Mouse (Mus musculus) intestine, embryonic 15.5 days (tissue): ENCODE measurements at regions not wholly inside any gene's neighbourhood (a gene's known extent, or its start where the extent isn't known, plus 50 kb on each side); places are given as distances from the start of the nearest gene placed in this dataset.
"Not testable (repeated sequence)": the region's sequence is repeated elsewhere in the genome, so short reads cannot be mapped to it uniquely, and the experiment has no call there.

ENCODE experiments used
- ATAC-seq: fragments of 200-750 bp; cut with Nextera tagmentation; 2 replicates; pipeline ENCODE4 v1.8.0; 2017; ENCODE audit warnings: moderate TSS enrichment, moderate library complexity
- H3K27ac ChIP-seq: fragments of 300-500 bp; sonication (generic); 2 replicates; pipeline ENCODE4 v1.5.1; 2015; ENCODE audit warnings: mild to moderate bottlenecking, inconsistent platforms
- H3K27me3 ChIP-seq: fragments of 300-500 bp; sonication (generic); replicated peaks from 2 replicates; pipeline ENCODE4 v1.6.1; 2015; ENCODE audit warnings: inconsistent platforms
- H3K36me3 ChIP-seq: fragments of 300-500 bp; sonication (generic); 2 replicates; pipeline ENCODE4 v1.6.1; 2015; ENCODE audit warnings: inconsistent platforms
- H3K4me1 ChIP-seq: fragments of 300-500 bp; sonication (generic); replicated peaks from 2 replicates; pipeline ENCODE4 v1.6.1; 2015; ENCODE audit warnings: inconsistent platforms
- H3K4me2 ChIP-seq: fragments of 300-500 bp; sonication (generic); replicated peaks from 2 replicates; pipeline ENCODE4 v1.6.1; 2015; ENCODE audit warnings: mild to moderate bottlenecking, inconsistent platforms
- H3K4me3 ChIP-seq: fragments of 300-500 bp; sonication (generic); replicated peaks from 2 replicates; pipeline ENCODE4 v1.5.1; 2015; ENCODE audit warnings: inconsistent platforms
- H3K9ac ChIP-seq: fragments of 300-500 bp; sonication (generic); 2 replicates; pipeline ENCODE4 v1.6.1; 2015; ENCODE audit warnings: inconsistent platforms
- H3K9me3 ChIP-seq: fragments of 300-500 bp; sonication (generic); 2 replicates; pipeline ENCODE4 v1.6.1; 2016; ENCODE audit warnings: inconsistent platforms
- WGBS: fragments of 180-500 bp; shearing (Covaris S2); methylation state at CpG from one replicate; pipeline ENCODE4 v1.1.7; 2015; 5-methylcytosine and 5-hydroxymethylcytosine counted together

DNA sequence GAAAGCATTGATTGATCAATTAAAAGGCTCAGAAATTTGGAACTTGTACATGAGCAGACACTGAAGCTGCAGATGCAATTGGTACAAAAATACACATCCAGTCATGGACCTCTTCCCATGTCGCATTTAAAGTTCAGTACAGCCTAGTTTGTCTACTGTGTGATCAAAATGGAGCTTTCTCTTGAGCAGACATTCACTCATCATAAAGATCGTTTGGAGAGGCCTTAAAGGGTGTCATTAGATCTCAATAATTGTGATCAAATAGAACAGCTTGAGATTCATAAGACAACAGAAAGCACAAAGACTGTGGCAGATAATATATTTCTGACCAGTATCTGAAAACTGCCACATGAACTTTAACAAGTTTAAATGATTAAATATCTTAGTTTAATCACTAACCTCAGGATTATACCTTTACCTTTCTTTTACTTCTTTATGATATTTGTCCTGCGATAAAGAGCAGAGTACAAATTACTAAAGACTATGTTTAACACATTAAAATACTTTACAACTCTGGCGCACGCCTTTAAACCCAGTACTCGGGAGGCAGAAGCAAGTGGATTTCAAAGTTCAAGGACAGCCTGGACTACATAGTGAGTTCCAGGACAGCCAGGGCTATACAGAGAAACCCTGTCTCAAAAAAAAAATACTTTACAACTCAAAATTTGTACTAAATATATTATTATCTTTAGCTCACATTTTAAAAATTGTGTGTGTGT is 635.1 kb downstream of the Dnajb9 start:
- Histone ChIP-seq H3K36me3 (no peaks in the 10 kb centered on the region), H3K4me3 (no peak overlapping the region), H3K4me2 (no peak overlapping the region), H3K27ac (no peak overlapping the region), H3K9ac (no peak overlapping the region), H3K9me3 (no peaks in the 10 kb centered on the region), H3K27me3 (no peaks in the 10 kb centered on the region), H3K4me1 (no peaks in the 10 kb centered on the region)
- ATAC-seq, result peak; percentile 96
- 64% methylated on average over 6 of the region's 6 CpGs for WGBS

DNA sequence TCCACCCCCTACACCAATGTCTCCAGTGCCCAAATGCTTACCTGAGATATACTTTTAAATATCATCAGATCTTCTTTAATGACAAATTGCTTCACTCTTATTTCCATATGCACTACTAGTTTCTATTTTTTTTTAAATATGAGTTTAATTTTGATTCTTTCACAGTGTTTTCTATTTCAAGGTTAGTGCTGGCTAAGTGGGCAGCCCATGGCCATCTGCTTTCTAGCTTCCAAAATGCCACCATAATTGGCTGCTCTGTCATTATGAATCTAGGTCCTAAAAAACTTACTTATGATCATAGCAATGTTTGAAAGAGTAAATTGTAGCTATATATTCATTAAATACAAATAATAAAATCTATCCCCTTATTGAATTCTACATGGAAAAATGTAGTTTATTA is 636.9 kb downstream of the Dnajb9 start:
- no peak for ATAC-seq
- Histone ChIP-seq H3K4me1 (no peaks in the 10 kb centered on the region), H3K36me3 (no peaks in the 10 kb centered on the region)

GRCm38 (mm10) chr12:43527614-43528013 is 682.5 kb downstream of the Dnajb9 start:
- no peaks in the 10 kb centered on the region for H3K4me1 ChIP-seq
- no peak overlapping the region for H3K9ac ChIP-seq
- H3K4me2 ChIP-seq, result no peak overlapping the region
- H3K27me3 ChIP-seq, result no peaks in the 10 kb centered on the region
- H3K27ac ChIP-seq, result no peak overlapping the region
- no peak for ATAC-seq
- H3K4me3 ChIP-seq, result no peak overlapping the region
- 86% methylated on average over 2 of the region's 2 CpGs for WGBS
- no peaks in the 10 kb centered on the region for H3K36me3 ChIP-seq
- H3K9me3 ChIP-seq, result no peaks in the 10 kb centered on the region

More for the DNA sequence above, 636.9 kb downstream of the Dnajb9 start:
- Histone ChIP-seq H3K4me2 (no peak overlapping the region), H3K4me3 (no peak overlapping the region), H3K27me3 (no peaks in the 10 kb centered on the region), H3K27ac (no peak overlapping the region), H3K9me3 (no peaks in the 10 kb centered on the region), H3K9ac (no peak overlapping the region)

- H3K27me3 ChIP-seq, H3K27ac ChIP-seq, ATAC-seq, H3K4me2 ChIP-seq, H3K4me1 ChIP-seq, H3K9ac ChIP-seq, H3K36me3 ChIP-seq, H3K4me3 ChIP-seq, H3K9me3 ChIP-seq: not testable (repeated sequence)
- 76% methylated on average over 2 of the region's 2 CpGs for WGBS
Measured at GRCm38 (mm10) chr12:43507458-43507857, 702.7 kb downstream of the Dnajb9 start.

DNA sequence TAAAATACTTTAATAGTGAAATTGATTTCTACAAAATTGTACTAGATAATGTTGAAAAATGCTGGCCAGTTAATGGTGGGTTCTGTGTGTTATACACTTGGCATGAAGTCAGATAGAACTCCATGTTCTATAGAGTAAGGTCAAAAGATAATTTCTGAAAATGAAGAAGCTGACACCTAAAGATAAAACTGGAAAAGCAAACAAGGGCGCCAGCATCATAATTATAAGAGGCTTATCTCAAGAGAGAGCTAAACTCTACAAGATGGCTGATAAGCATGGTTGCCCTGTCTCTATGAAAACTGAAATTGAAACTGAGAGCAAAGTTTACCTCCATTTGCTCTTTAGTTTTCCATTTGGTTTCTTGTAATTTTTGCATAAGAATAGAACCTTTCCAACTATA is 720.2 kb downstream of the Dnajb9 start:
- no peak for ATAC-seq
- Histone ChIP-seq H3K27me3 (no peaks in the 10 kb centered on the region), H3K27ac (no peak overlapping the region), H3K9ac (no peak overlapping the region), H3K4me1 (no peaks in the 10 kb centered on the region), H3K9me3 (no peaks in the 10 kb centered on the region), H3K36me3 (no peaks in the 10 kb centered on the region), H3K4me3 (no peak overlapping the region), H3K4me2 (no peak overlapping the region)
- 73% methylated on average over 1 of the region's 1 CpGs for WGBS

- no peak for ATAC-seq
- no peaks in the 10 kb centered on the region for H3K36me3 ChIP-seq
- H3K4me3 ChIP-seq, result no peak overlapping the region
- no peaks in the 10 kb centered on the region for H3K27me3 ChIP-seq
- H3K4me1 ChIP-seq, result no peaks in the 10 kb centered on the region
- no peak overlapping the region for H3K4me2 ChIP-seq
- no peak overlapping the region for H3K9ac ChIP-seq
- H3K27ac ChIP-seq, result no peak overlapping the region
- no peaks in the 10 kb centered on the region for H3K9me3 ChIP-seq
- 63% methylated on average over 1 of the region's 1 CpGs for WGBS
Measured at GRCm38 (mm10) chr12:43482683-43483082, 727.4 kb downstream of the Dnajb9 start.

DNA sequence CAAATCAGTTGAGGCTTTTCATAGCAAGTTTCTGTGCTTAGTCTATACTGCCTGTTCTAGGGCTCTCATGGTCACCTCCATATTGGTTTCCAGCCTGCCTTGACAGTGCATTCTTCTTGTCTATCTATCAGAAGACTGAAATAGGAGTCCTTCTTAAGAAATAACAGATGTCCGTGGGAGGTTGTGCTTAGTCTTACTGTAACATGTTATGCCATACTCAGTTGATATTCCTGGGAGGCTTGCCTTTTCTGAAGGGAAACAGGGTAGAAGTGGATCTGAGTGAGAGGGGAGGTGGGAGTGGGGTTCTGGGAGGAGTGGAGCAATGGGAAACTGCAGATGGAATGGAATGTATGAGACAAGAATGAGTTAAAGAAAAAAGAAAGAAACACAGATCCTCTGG is 747.6 kb downstream of the Dnajb9 start:
- 73% methylated on average over 1 of the region's 1 CpGs for WGBS
- Histone ChIP-seq H3K27ac (no peak overlapping the region), H3K36me3 (no peaks in the 10 kb centered on the region), H3K4me3 (no peak overlapping the region), H3K4me2 (no peak overlapping the region), H3K27me3 (no peaks in the 10 kb centered on the region), H3K9ac (no peak overlapping the region), H3K4me1 (no peaks in the 10 kb centered on the region), H3K9me3 (no peaks in the 10 kb centered on the region)
- no peak for ATAC-seq
